Mouse (Mus musculus) CH12.LX (cell line): ENCODE data around the gene Srsf2. TPM values are rescaled to one million over a fixed set of nuclear protein-coding genes. Genes with fewer than 3 reads are reported as not detected.

Experiments
- DNase-seq: peaks from one replicate; pipeline ENCODE4 v3.0.0-alpha.2; 2013; ENCODE audit errors: extremely low read depth
- H3K27ac ChIP-seq: 2 replicates; pipeline ENCODE4 v1.5.1; 2012; ENCODE audit warnings: low read depth, mild to moderate bottlenecking, control low read depth, moderate library complexity; ENCODE audit not compliant: insufficient read depth
- H3K27me3 ChIP-seq: replicated peaks from 2 replicates; pipeline ENCODE3; 2012; ENCODE audit warnings: inconsistent platforms
- H3K36me3 ChIP-seq, 2 experiments: replicated peaks in 1 of 2; 2 replicates each; pipeline versions ENCODE3 to v1.6.1; 2012; ENCODE audit warnings: inconsistent platforms in 1 of 2, low read length in 1 of 2, mild to moderate bottlenecking in 1 of 2, mixed read lengths in 1 of 2, moderate library complexity in 1 of 2; ENCODE audit not compliant: control insufficient read depth in 1 of 2, insufficient read depth in 1 of 2
- H3K4me1 ChIP-seq, 2 experiments: 2 replicates each; pipeline ENCODE4 v1.6.1; 2012; ENCODE audit warnings: inconsistent platforms in 1 of 2, moderate library complexity in 1 of 2; ENCODE audit not compliant: insufficient read depth in 2 of 2, control insufficient read depth in 1 of 2
- H3K4me2 ChIP-seq: 2 replicates; pipeline ENCODE4 v1.6.1; 2012; ENCODE audit warnings: low read depth, mild to moderate bottlenecking, control low read depth; ENCODE audit not compliant: poor library complexity, insufficient read depth, severe bottlenecking
- H3K4me3 ChIP-seq, 3 experiments: fragments of 150-350 bp in 1 of 3; sonication (generic) in 1 of 3; replicated peaks in 1 of 3; 2 replicates each; pipeline versions ENCODE3 to v1.5.1; 2011 to 2012; ENCODE audit warnings: low read depth in 2 of 3, low read length in 2 of 3, mild to moderate bottlenecking in 2 of 3, moderate library complexity in 2 of 3, control low read depth in 1 of 3, improper control_type of control experiment in 1 of 3, inconsistent platforms in 1 of 3, mixed read lengths in 1 of 3; ENCODE audit not compliant: poor library complexity in 1 of 3
- H3K79me2 ChIP-seq: replicated peaks from 2 replicates; pipeline ENCODE4 v1.6.1; 2012; ENCODE audit warnings: mild to moderate bottlenecking, moderate library complexity; ENCODE audit not compliant: control insufficient read depth, poor library complexity, insufficient read depth, severe bottlenecking; ENCODE audit errors: extremely low read depth
- H3K9ac ChIP-seq: 2 replicates; pipeline ENCODE4 v1.6.1; 2012; ENCODE audit warnings: low read depth, mild to moderate bottlenecking, control low read depth, moderate library complexity; ENCODE audit not compliant: insufficient read depth
- H3K9me3 ChIP-seq: replicated peaks from 2 replicates; pipeline ENCODE3; 2012; ENCODE audit warnings: low read length, inconsistent platforms, mixed read lengths
- EP300 ChIP-seq: IDR thresholded peaks from 2 replicates; pipeline ENCODE4 v1.6.1; 2011; ENCODE audit warnings: low read length, improper control_type of control experiment
- ETS1 ChIP-seq: conservative IDR thresholded peaks from 2 replicates; pipeline ENCODE4 v1.6.1; 2012; ENCODE audit warnings: low read depth, mild to moderate bottlenecking, inconsistent platforms, low read length, improper control_type of control experiment, moderate library complexity
- GABPA ChIP-seq: IDR thresholded peaks from 2 replicates; pipeline ENCODE4 v1.6.1; 2012; ENCODE audit warnings: low read depth, low read length, improper control_type of control experiment, inconsistent platforms; ENCODE audit not compliant: insufficient replicate concordance
- JUN ChIP-seq: IDR thresholded peaks from 2 replicates; pipeline ENCODE4 v1.6.1; 2011; ENCODE audit warnings: low read depth, mild to moderate bottlenecking, low read length, improper control_type of control experiment, moderate library complexity; ENCODE audit not compliant: insufficient read depth
- JUND ChIP-seq: conservative IDR thresholded peaks from 2 replicates; pipeline ENCODE4 v1.6.1; 2011; ENCODE audit warnings: low read depth, low read length, improper control_type of control experiment
- KAT2A ChIP-seq: IDR thresholded peaks from 2 replicates; pipeline ENCODE4 v1.6.1; 2012; ENCODE audit warnings: low read length, improper control_type of control experiment, inconsistent platforms; ENCODE audit not compliant: insufficient replicate concordance
- MAZ ChIP-seq: IDR thresholded peaks from 2 replicates; pipeline ENCODE4 v1.6.1; 2012; ENCODE audit warnings: low read depth, mild to moderate bottlenecking, inconsistent platforms, low read length, improper control_type of control experiment, moderate library complexity
- MEF2A ChIP-seq: IDR thresholded peaks from 2 replicates; pipeline ENCODE4 v1.6.1; 2014; ENCODE audit warnings: low read depth, mild to moderate bottlenecking, inconsistent platforms, low read length, improper control_type of control experiment, borderline replicate concordance
- MXI1 ChIP-seq: IDR thresholded peaks from 2 replicates; pipeline ENCODE4 v1.6.1; 2011; ENCODE audit warnings: mild to moderate bottlenecking, low read depth, low read length, improper control_type of control experiment
- MYC ChIP-seq: IDR thresholded peaks from 2 replicates; pipeline ENCODE4 v1.6.1; 2011; ENCODE audit warnings: low read depth, mild to moderate bottlenecking, improper control_type of control experiment, low read length
- NELFE ChIP-seq: IDR thresholded peaks from 2 replicates; pipeline ENCODE4 v1.6.1; 2011; ENCODE audit warnings: low read depth, low read length, improper control_type of control experiment
- NRF1 ChIP-seq: IDR thresholded peaks from 2 replicates; pipeline ENCODE4 v1.6.1; 2014; ENCODE audit warnings: low read depth, mild to moderate bottlenecking, inconsistent platforms, low read length, improper control_type of control experiment, moderate library complexity
- PAX5 ChIP-seq: IDR thresholded peaks from 2 replicates; pipeline ENCODE4 v1.6.1; 2012; ENCODE audit warnings: low read length, inconsistent platforms, mixed read lengths
- POLR2A ChIP-seq: IDR thresholded peaks from 2 replicates; pipeline ENCODE4 v1.6.1; 2011; ENCODE audit warnings: low read depth, mild to moderate bottlenecking, improper control_type of control experiment, low read length
- POLR2AphosphoS2 ChIP-seq: IDR thresholded peaks from 2 replicates; pipeline ENCODE4 v1.6.1; 2011; ENCODE audit warnings: low read depth, low read length, improper control_type of control experiment
- RAD21 ChIP-seq: IDR thresholded peaks from 2 replicates; pipeline ENCODE4 v1.6.1; 2011; ENCODE audit warnings: low read depth, mild to moderate bottlenecking, low read length, improper control_type of control experiment, moderate library complexity
- RCOR1 ChIP-seq: conservative IDR thresholded peaks from 2 replicates; pipeline ENCODE4 v1.6.1; 2012; ENCODE audit warnings: low read depth, mild to moderate bottlenecking, inconsistent platforms, low read length, improper control_type of control experiment
- SIN3A ChIP-seq: IDR thresholded peaks from 2 replicates; pipeline ENCODE4 v1.6.1; 2012; ENCODE audit warnings: low read length, improper control_type of control experiment, inconsistent platforms
- SMC3 ChIP-seq: IDR thresholded peaks from 2 replicates; pipeline ENCODE4 v1.6.1; 2011; ENCODE audit warnings: low read depth, low read length, improper control_type of control experiment
- TCF12 ChIP-seq: IDR thresholded peaks from 2 replicates; pipeline ENCODE4 v1.6.1; 2014; ENCODE audit warnings: low read depth, mild to moderate bottlenecking, inconsistent platforms, low read length, improper control_type of control experiment
- USF1 ChIP-seq: IDR thresholded peaks from 2 replicates; pipeline ENCODE4 v1.6.1; 2014; ENCODE audit warnings: low read depth, mild to moderate bottlenecking, inconsistent platforms, low read length, improper control_type of control experiment
- ZMIZ1 ChIP-seq: IDR thresholded peaks from 2 replicates; pipeline ENCODE4 v1.6.1; 2012; ENCODE audit warnings: low read depth, mild to moderate bottlenecking, inconsistent platforms, low read length, improper control_type of control experiment
- ZNF384 ChIP-seq: IDR thresholded peaks from 2 replicates; pipeline ENCODE4 v1.6.1; 2012; ENCODE audit warnings: low read depth, low read length, improper control_type of control experiment, inconsistent platforms
- dilution Hi-C: fragments of 300-500 bp; cut with MboI; formaldehyde crosslinking; loops from 2 replicates; pipeline ENCODE4 v1.14.3; 2020; ENCODE audit warnings: low sequenced_read_pairs; ENCODE audit not compliant: extremely low pct_unique_long_range_greater_than_20kb, extremely low pct_ligation_motif_present
- in situ Hi-C: fragments of 300-500 bp; cut with MboI; formaldehyde crosslinking; loops from 3 replicates; pipeline ENCODE4 v1.14.3; 2019; ENCODE audit warnings: low sequenced_read_pairs, low pct_ligation_motif_present, low pct_unique_long_range_greater_than_20kb, mixed read lengths
- polyA plus RNA-seq: library from polyadenylated mRNA; unstranded; fragments of >175 nt; gene quantifications from 2 replicates; pipeline ENCODE4 v1.2.1, GENCODE M21; 2012; ENCODE audit warnings: low read depth; ENCODE audit not compliant: insufficient read length
- total RNA-seq, 2 experiments: library from RNA; depleted of rRNA; stranded (reverse); fragments of 300-350 nt in 1 of 2; fragments of >200 nt in 1 of 2; gene quantifications; 2 replicates each; pipeline ENCODE4 v1.2.3; 2012 to 2014

The Srsf2 gene
- total and polyA plus RNA-seq, 3 experiments, result 298 to 1,224 (median 471) TPM

GRCm38 (mm10) chr11:116827534-116828165 lies 25.2 kb downstream of the Srsf2 start, which contains the start of gene Mxra7:
TSS of gene Mxra7 (minus strand) at chr11:116828046.
- no peak within 1 kb of the TSS for H3K4me2 ChIP-seq
- peaks cover 3 to 15% of the 10 kb centered on the region in 2 experiments for H3K4me1 ChIP-seq

GRCm38 (mm10) chr11:116826550-116827504 lies 26.1 kb downstream of the Srsf2 start:
- dilution Hi-C loops (no loop called here), in situ Hi-C loops (no loop called here)
- H3K9ac ChIP-seq, result no peak overlapping the region

More at GRCm38 (mm10) chr11:116827534-116828165, 25.2 kb downstream of the Srsf2 start, which contains the start of gene Mxra7:
- Histone ChIP-seq H3K4me3 (no peak within 1 kb of the TSS), H3K9ac (no peak within 1 kb of the TSS), H3K9me3 (no peaks in the 10 kb centered on the region), H3K27ac (no peak within 1 kb of the TSS), H3K79me2 (no peaks in the 10 kb centered on the region)
- DNase-seq, result no peak
- TF ChIP-seq MEF2A (no peak), ETS1 (no peak), PAX5 (no peak), NELFE (no peak), POLR2A (no peak)
- TF ChIP-seq, all 38 proteins: peak for 0
- Histone ChIP-seq H3K36me3 (peaks cover under 1 to 11% of the 10 kb centered on the region in 2 experiments), H3K27me3 (no peaks in the 10 kb centered on the region)
- dilution Hi-C loops, result no loop called here
- in situ Hi-C loops, result no loop called here

GRCm38 (mm10) chr11:116825230-116825629 lies 27.7 kb downstream of the Srsf2 start:
- no peaks in the 10 kb centered on the region for H3K27me3 ChIP-seq
- dilution Hi-C loops, result no loop called here
- no peaks in the 10 kb centered on the region for H3K79me2 ChIP-seq
- no peak overlapping the region for H3K4me2 ChIP-seq
- H3K9me3 ChIP-seq, result no peaks in the 10 kb centered on the region
- no peak overlapping the region for H3K9ac ChIP-seq
- no peaks in the 10 kb centered on the region for H3K4me1 ChIP-seq
- no peak for DNase-seq
- no peak overlapping the region for H3K27ac ChIP-seq
- H3K36me3 ChIP-seq, result no peaks in the 10 kb centered on the region
- in situ Hi-C loops, result no loop called here
- no peak overlapping the region for H3K4me3 ChIP-seq
- TF ChIP-seq EP300 (no peak), PAX5 (no peak), MEF2A (no peak), JUN (no peak), USF1 (no peak), RCOR1 (no peak), ETS1 (no peak), KAT2A (no peak), MAZ (no peak), JUND (no peak), TCF12 (no peak), MYC (no peak), MXI1 (no peak), POLR2A (no peak), NRF1 (no peak), ZMIZ1 (no peak)

More at GRCm38 (mm10) chr11:116826550-116827504, 26.1 kb downstream of the Srsf2 start:
- Histone ChIP-seq H3K27ac (no peak overlapping the region), H3K4me2 (no peak overlapping the region), H3K36me3 (peaks cover 0 to 8% of the 10 kb centered on the region in 2 experiments), H3K27me3 (no peaks in the 10 kb centered on the region), H3K4me3 (no peak overlapping the region), H3K79me2 (no peaks in the 10 kb centered on the region), H3K9me3 (no peaks in the 10 kb centered on the region), H3K4me1 (peaks cover 0 to 8% of the 10 kb centered on the region in 2 experiments; a peak in 2 of 4 replicates)
- no peak for DNase-seq
- TF ChIP-seq MAZ, result no peak
- TF ChIP-seq PAX5, result no peak
- TF ChIP-seq POLR2AphosphoS2, result no peak
- no peak for TF ChIP-seq RAD21
- no peak for TF ChIP-seq NELFE
- no peak for TF ChIP-seq NRF1
- TF ChIP-seq GABPA, result no peak
- no peak for TF ChIP-seq SIN3A
- TF ChIP-seq KAT2A, result no peak
- TF ChIP-seq ZNF384, result no peak
- no peak for TF ChIP-seq SMC3
